Mouse (Mus musculus) midbrain, embryonic 10.5 days (tissue): ENCODE results near the gene Adgre5. TPM values are rescaled to one million over a fixed set of nuclear protein-coding genes. Genes with fewer than 3 reads are reported as not detected.

Experiments used
- DNase-seq: peaks from one replicate; pipeline ENCODE4 v3.0.0-alpha.2; 2017; ENCODE audit warnings: low spot score
- H3K27ac ChIP-seq: fragments of 300-500 bp; sonication (generic); replicated peaks from 2 replicates; pipeline ENCODE4 v1.5.1; 2016; ENCODE audit warnings: mild to moderate bottlenecking
- H3K27me3 ChIP-seq: fragments of 300-500 bp; sonication (generic); 2 replicates; pipeline ENCODE4 v1.6.1; 2016; ENCODE audit warnings: low read depth, mild to moderate bottlenecking; ENCODE audit not compliant: poor library complexity, severe bottlenecking
- H3K36me3 ChIP-seq: fragments of 300-500 bp; sonication (generic); 2 replicates; pipeline ENCODE4 v1.6.1; 2016; ENCODE audit warnings: mild to moderate bottlenecking, moderate library complexity
- H3K4me1 ChIP-seq: fragments of 300-500 bp; sonication (generic); 2 replicates; pipeline ENCODE4 v1.6.1; 2016
- H3K4me3 ChIP-seq: fragments of 300-500 bp; sonication (generic); 2 replicates; pipeline ENCODE4 v1.5.1; 2016; ENCODE audit warnings: mild to moderate bottlenecking, moderate library complexity
- H3K9me3 ChIP-seq: fragments of 300-500 bp; sonication (generic); replicated peaks from 2 replicates; pipeline ENCODE4 v1.6.1; 2016; ENCODE audit warnings: mild to moderate bottlenecking
- WGBS: fragments of 180-500 bp; shearing (Covaris S2); methylation state at CpG from one replicate; pipeline ENCODE4 v1.1.7; 2016; 5-methylcytosine and 5-hydroxymethylcytosine counted together
- polyA plus RNA-seq: library from polyadenylated mRNA; unstranded; fragments of >200 nt; fragmentation: Nextera tagmentation; extraction: Ambion mirVana; gene quantifications from 2 replicates; pipeline ENCODE4 v1.2.1, GENCODE M21; 2016

Gene Adgre5
- polyA plus RNA-seq = 8.0 and 13.4 TPM in 2 replicates

- under 1% methylated on average over 52 of the region's 56 CpGs for WGBS
- Histone ChIP-seq H3K4me3 (peak within 1 kb of the TSS; percentile 58), H3K36me3 (no peaks in the 10 kb centered on the region), H3K9me3 (peaks cover 7% of the 10 kb centered on the region; the same call in 1 of the 2 replicates), H3K4me1 (peaks cover 29% of the 10 kb centered on the region), H3K27me3 (peaks cover 62% of the 10 kb centered on the region), H3K27ac (peak within 1 kb of the TSS; percentile 74)
- peak; percentile 57 for DNase-seq
These were observed at the start of gene Adgre5 for GRCm38 (mm10) chr8:83740976-83741741. Gene Adgre5, minus strand, starts transcription at chr8:83741326.

DNA sequence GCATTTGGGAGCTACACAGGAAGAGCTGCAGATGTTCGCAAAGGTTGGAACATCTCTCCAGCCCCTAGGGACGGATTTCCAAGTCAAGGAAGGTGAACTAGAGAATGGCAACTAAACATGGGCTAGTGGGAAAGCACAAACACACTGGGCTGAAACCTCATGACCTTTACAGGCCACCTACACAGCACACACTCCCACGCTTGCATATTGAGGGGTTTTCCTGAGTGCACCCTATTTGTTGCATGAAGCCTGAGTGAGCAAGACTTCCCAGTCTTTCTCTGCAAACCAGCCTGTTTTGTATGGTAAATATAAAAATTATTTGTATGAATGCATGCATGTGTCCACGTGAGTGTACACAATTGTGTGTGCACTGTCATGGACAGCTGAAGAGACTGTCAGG is 48.7 kb upstream of the Adgre5 start:
- Histone ChIP-seq H3K9me3 (no peaks in the 10 kb centered on the region), H3K4me3 (no peak overlapping the region), H3K4me1 (peaks cover 6% of the 10 kb centered on the region; the same call in 1 of the 2 replicates), H3K36me3 (no peaks in the 10 kb centered on the region), H3K27me3 (no peaks in the 10 kb centered on the region), H3K27ac (no peak overlapping the region)
- WGBS = 80% methylated on average over 4 of the region's 4 CpGs
- no peak for DNase-seq

DNA sequence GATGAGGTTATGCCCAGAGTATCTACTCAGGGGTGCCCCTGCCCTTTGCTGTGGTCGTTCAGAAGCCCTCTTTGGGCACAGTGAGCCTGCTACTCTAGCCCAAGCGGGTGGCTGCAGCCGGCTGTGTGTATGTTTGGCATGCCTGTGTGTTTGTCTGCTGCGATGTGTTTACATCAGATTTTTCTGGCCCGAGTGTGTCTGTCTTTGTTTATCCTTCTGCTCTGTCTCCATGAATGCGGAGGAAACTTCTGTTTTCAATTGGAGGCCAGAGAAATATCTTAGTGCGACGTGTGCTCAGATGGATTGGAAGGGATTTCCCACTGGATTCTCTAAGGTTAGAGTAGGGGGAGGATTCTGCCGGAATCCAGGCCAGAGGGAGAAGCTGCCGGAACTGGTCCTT is 43.9 kb upstream of the Adgre5 start:
- H3K4me3 ChIP-seq = no peak overlapping the region
- DNase-seq = no peak
- no peak overlapping the region for H3K27ac ChIP-seq
- H3K27me3 ChIP-seq = peaks cover 13% of the 10 kb centered on the region; the same call in 1 of the 2 replicates
- H3K4me1 ChIP-seq = peaks cover 4% of the 10 kb centered on the region
- WGBS = 82% methylated on average over 10 of the region's 10 CpGs
- H3K9me3 ChIP-seq = no peaks in the 10 kb centered on the region
- H3K36me3 ChIP-seq = no peaks in the 10 kb centered on the region

DNA sequence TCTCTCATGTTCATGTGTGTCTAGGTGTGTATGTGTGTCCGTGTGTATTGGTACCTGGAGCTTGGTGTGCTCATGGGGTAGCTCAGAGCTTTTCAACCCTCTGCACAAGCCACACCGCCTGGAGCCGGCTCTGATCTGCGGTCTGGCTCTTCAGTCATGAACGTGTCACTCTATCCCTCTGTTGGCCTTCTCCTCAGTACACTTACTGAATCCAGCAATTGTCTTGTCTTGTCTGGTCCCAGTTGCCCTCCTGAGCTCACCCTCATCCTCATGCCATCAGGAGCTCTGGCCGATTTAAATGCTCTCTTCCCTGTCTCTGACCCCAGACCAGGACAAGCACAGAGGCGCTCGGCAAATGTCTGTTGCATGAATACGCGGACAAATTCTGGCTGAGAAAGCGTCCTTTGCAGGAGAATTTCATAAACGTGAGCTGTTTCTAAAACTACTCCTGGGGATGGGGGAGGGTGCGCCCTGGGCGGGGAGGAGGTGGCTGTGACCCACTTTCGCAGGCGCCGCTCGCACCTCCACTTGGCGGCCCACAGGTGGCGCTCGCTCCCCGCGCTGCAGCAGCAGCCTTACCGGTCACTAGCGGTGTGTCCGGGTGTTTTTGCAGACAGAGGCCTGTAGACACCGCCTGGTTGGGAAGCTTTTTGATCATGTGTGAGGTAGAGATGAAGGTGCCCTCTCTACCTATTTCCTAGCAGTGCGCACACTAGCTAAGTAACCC is 41.9 kb upstream of the Adgre5 start:
- no peaks in the 10 kb centered on the region for H3K36me3 ChIP-seq
- no peak overlapping the region for H3K27ac ChIP-seq
- peak overlapping the region; percentile 27; the same call in 1 of the 2 replicates for H3K4me3 ChIP-seq
- WGBS = 16% methylated on average over 28 of the region's 28 CpGs
- H3K27me3 ChIP-seq = peaks cover 13% of the 10 kb centered on the region; the same call in 1 of the 2 replicates
- no peaks in the 10 kb centered on the region for H3K9me3 ChIP-seq
- peak; percentile 79 for DNase-seq
- peaks cover 4% of the 10 kb centered on the region for H3K4me1 ChIP-seq

GRCm38 (mm10) chr8:83779610-83780009 is 38.5 kb upstream of the Adgre5 start:
- Histone ChIP-seq H3K27me3 (peaks cover 14% of the 10 kb centered on the region), H3K36me3 (no peaks in the 10 kb centered on the region), H3K9me3 (no peaks in the 10 kb centered on the region), H3K4me1 (peaks cover 4% of the 10 kb centered on the region), H3K4me3 (no peak overlapping the region), H3K27ac (no peak overlapping the region)
- DNase-seq = no peak
- WGBS = 68% methylated on average over 5 of the region's 5 CpGs

DNA sequence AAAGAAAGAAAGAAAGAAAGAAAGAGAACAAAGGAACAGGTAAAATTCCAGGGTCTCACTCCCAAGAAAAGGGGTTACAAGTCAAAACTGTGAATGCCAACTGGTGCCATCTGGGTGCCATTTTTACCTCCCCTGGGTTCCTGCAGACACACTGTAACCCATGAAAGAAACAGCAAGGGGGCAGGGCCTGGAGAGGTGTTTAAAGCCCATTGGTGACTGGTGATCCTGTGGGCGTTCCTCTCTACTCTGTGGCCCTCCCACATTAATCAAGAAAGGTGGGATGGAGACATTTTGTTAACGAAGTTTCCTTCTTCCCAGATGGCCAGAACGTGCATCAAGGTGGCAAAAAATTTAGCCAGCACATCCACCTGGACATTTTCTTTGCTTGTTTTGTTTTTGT is 36.9 kb upstream of the Adgre5 start:
- H3K4me1 ChIP-seq = peaks cover 6% of the 10 kb centered on the region
- no peaks in the 10 kb centered on the region for H3K36me3 ChIP-seq
- no peaks in the 10 kb centered on the region for H3K9me3 ChIP-seq
- H3K27ac ChIP-seq = no peak overlapping the region
- no peak for DNase-seq
- peaks cover 30% of the 10 kb centered on the region for H3K27me3 ChIP-seq
- no peak overlapping the region for H3K4me3 ChIP-seq
- WGBS = 83% methylated on average over 3 of the region's 3 CpGs

DNA sequence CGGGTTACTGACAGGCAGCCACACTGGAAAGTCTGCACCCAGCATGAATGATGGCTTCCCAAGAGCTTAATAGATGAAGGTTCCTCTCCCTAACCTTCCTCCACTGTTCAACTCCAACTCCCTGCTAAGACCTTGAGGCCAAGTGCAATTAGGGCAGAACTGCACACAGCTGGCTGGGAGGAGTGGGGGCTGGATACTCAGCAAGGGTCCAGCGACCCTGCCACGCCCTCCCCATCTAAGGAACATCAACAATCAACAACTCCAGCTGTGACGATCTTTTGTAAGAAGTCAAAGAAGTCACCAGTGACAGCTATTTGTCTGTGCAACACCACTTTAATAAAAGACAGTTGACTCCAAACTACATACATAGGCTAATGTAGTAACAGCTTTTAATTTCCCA is 35.5 kb upstream of the Adgre5 start:
- Histone ChIP-seq H3K4me1 (peaks cover 12% of the 10 kb centered on the region), H3K27me3 (peaks cover 32% of the 10 kb centered on the region), H3K9me3 (no peaks in the 10 kb centered on the region), H3K36me3 (no peaks in the 10 kb centered on the region), H3K4me3 (no peak overlapping the region), H3K27ac (no peak overlapping the region)
- WGBS = 41% methylated on average over 4 of the region's 4 CpGs
- DNase-seq = no peak

- H3K36me3 ChIP-seq = no peaks in the 10 kb centered on the region
- DNase-seq = no peak
- peaks cover 12% of the 10 kb centered on the region for H3K4me1 ChIP-seq
- no peaks in the 10 kb centered on the region for H3K9me3 ChIP-seq
- 98% methylated on average over 2 of the region's 2 CpGs for WGBS
- peaks cover 31% of the 10 kb centered on the region for H3K27me3 ChIP-seq
- H3K27ac ChIP-seq = no peak overlapping the region
- no peak overlapping the region for H3K4me3 ChIP-seq
These were observed 33.1 kb upstream of the Adgre5 start for GRCm38 (mm10) chr8:83774221-83774620.

DNA sequence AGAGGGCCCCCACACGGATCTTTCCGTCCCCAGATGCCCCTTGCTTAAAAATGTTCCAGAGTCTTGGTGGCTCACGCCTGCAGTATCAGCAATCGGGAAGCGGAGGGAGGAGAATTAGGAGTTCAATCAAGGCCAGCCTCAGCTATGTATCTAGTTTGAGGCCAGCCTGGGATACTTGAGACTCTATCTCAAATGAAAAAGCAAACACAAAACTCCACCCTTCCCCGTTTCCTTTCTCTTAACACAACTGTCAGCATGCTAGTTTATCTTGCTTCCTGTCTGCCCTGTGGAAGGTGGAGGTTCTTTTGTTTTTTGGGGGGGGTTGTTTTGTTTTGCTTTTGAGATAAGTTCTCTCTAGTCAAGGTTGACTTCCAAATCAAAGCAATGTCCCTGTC is 32.3 kb upstream of the Adgre5 start:
- Histone ChIP-seq H3K4me3 (peak overlapping the region; percentile 55), H3K27ac (0 out of 2 replicates have a peak overlapping the region, but pooled peaks have one; percentile 49), H3K36me3 (no peaks in the 10 kb centered on the region), H3K27me3 (peaks cover 31% of the 10 kb centered on the region), H3K4me1 (peaks cover 12% of the 10 kb centered on the region), H3K9me3 (no peaks in the 10 kb centered on the region)
- 50% methylated on average over 6 of the region's 6 CpGs for WGBS
- no peak for DNase-seq

GRCm38 (mm10) chr8:83772701-83773451 is 31.8 kb upstream of the Adgre5 start:
- peaks cover 12% of the 10 kb centered on the region for H3K4me1 ChIP-seq
- peaks cover 31% of the 10 kb centered on the region for H3K27me3 ChIP-seq
- peak overlapping the region; percentile 49; the same call in 1 of the 2 replicates for H3K27ac ChIP-seq
- WGBS = 2% methylated on average over 25 of the region's 25 CpGs
- no peaks in the 10 kb centered on the region for H3K9me3 ChIP-seq
- peak; percentile 38 for DNase-seq
- no peaks in the 10 kb centered on the region for H3K36me3 ChIP-seq
- H3K4me3 ChIP-seq = peak overlapping the region; percentile 55

DNA sequence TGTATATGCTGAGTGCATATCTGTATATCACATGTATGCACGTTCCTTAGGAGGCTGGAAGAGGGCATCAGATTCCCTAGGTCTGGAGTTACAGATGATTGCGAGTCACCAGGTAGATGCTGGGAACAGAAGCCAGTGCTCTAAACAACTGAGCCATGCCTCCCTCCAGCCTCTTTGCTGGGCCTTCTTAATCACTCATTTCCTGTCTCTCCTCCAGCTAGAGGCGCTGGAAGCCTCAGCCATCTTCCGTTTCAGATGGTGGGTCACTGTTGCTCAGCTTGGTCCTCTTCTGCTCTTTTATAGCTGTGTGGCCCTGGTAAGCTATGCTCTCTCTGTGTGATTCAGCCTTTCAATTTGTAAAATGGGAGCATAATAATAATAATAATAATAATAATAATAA is 30.7 kb upstream of the Adgre5 start:
- Histone ChIP-seq H3K4me3 (no peak overlapping the region), H3K4me1 (peaks cover 12% of the 10 kb centered on the region), H3K9me3 (0 out of 2 replicates have a peak, but pooled peaks cover 2% of the 10 kb centered on the region), H3K27ac (no peak overlapping the region), H3K27me3 (peaks cover 31% of the 10 kb centered on the region), H3K36me3 (no peaks in the 10 kb centered on the region)
- 69% methylated on average over 4 of the region's 4 CpGs for WGBS
- DNase-seq = no peak

- WGBS = 95% methylated on average over 2 of the region's 2 CpGs
- H3K4me3 ChIP-seq = no peak overlapping the region
- DNase-seq = no peak
- H3K4me1 ChIP-seq = peaks cover 12% of the 10 kb centered on the region
- H3K27ac ChIP-seq = no peak overlapping the region
- H3K36me3 ChIP-seq = no peaks in the 10 kb centered on the region
- H3K27me3 ChIP-seq = peaks cover 31% of the 10 kb centered on the region
- 0 out of 2 replicates have a peak, but pooled peaks cover 4% of the 10 kb centered on the region for H3K9me3 ChIP-seq
These were observed 29.5 kb upstream of the Adgre5 start for GRCm38 (mm10) chr8:83770669-83771068.
